Mouse (Mus musculus) hindbrain, embryonic 11.5 days (tissue): ENCODE measurements around the gene Mecom. TPM values are rescaled to one million over a fixed set of nuclear protein-coding genes. Genes with fewer than 3 reads are reported as not detected.

Source experiments
- ATAC-seq: fragments of 200-750 bp; cut with Nextera tagmentation; 2 replicates; pipeline ENCODE4 v1.8.0; 2017; ENCODE audit warnings: mild to moderate bottlenecking, moderate TSS enrichment, moderate library complexity; ENCODE audit not compliant: low FRiP score
- DNase-seq: peaks from one replicate; pipeline ENCODE4 v3.0.0-alpha.2; 2015; ENCODE audit warnings: low spot score
- H3K27ac ChIP-seq: fragments of 300-500 bp; sonication (generic); 2 replicates; pipeline ENCODE4 v1.5.1; 2014; ENCODE audit warnings: mild to moderate bottlenecking, low read depth, low read length
- H3K27me3 ChIP-seq: fragments of 300-500 bp; sonication (generic); 2 replicates; pipeline ENCODE4 v1.6.1; 2014; ENCODE audit warnings: mild to moderate bottlenecking, low read length, moderate library complexity, mixed read lengths; ENCODE audit not compliant: control insufficient read depth, insufficient read depth
- H3K36me3 ChIP-seq: fragments of 300-500 bp; sonication (generic); 2 replicates; pipeline ENCODE4 v1.6.1; 2014; ENCODE audit warnings: mild to moderate bottlenecking, low read length, moderate library complexity, mixed read lengths; ENCODE audit not compliant: control insufficient read depth, insufficient read depth
- H3K4me1 ChIP-seq: fragments of 300-500 bp; sonication (generic); replicated peaks from 2 replicates; pipeline ENCODE4 v1.6.1; 2014; ENCODE audit warnings: low read length, mixed read lengths; ENCODE audit not compliant: control insufficient read depth, insufficient read depth
- H3K4me2 ChIP-seq: fragments of 300-500 bp; sonication (generic); replicated peaks from 2 replicates; pipeline ENCODE4 v1.6.1; 2014; ENCODE audit warnings: mild to moderate bottlenecking, low read depth, low read length
- H3K4me3 ChIP-seq: fragments of 300-500 bp; sonication (generic); 2 replicates; pipeline ENCODE4 v1.5.1; 2014; ENCODE audit warnings: low read depth, low read length
- H3K9ac ChIP-seq: fragments of 300-500 bp; sonication (generic); 2 replicates; pipeline ENCODE4 v1.6.1; 2014; ENCODE audit warnings: low read depth, low read length
- H3K9me3 ChIP-seq: fragments of 300-500 bp; sonication (generic); 2 replicates; pipeline ENCODE4 v1.6.1; 2016; ENCODE audit warnings: low read length; ENCODE audit not compliant: control insufficient read depth
- WGBS: fragments of 180-500 bp; shearing (Covaris S2); extraction: QIAGEN DNeasy Blood & Tissue Kit; methylation state at CpG from one replicate; pipeline ENCODE4 v1.1.7; 2014; 5-methylcytosine and 5-hydroxymethylcytosine counted together
- polyA plus RNA-seq: library from polyadenylated mRNA; unstranded; fragments of >200 nt; fragmentation: Nextera tagmentation; extraction: Ambion mirVana; gene quantifications from 2 replicates; pipeline ENCODE4 v1.2.1, GENCODE M21; 2014

Mecom gene
- polyA plus RNA-seq, 1 experiment from 2014 or later = 44.3 TPM

- Histone ChIP-seq H3K36me3 (no peaks in the 10 kb centered on the region), H3K27me3 (no peaks in the 10 kb centered on the region), H3K4me1 (no peaks in the 10 kb centered on the region), H3K9ac (0 out of 2 replicates have a peak overlapping the region, but pooled peaks have one; percentile 17), H3K4me2 (0 out of 2 replicates have a peak overlapping the region, but pooled peaks have one; percentile 11), H3K27ac (no peak overlapping the region), H3K4me3 (peak overlapping the region; percentile 45), H3K9me3 (no peaks in the 10 kb centered on the region)
- 26% methylated on average over 6 of the region's 6 CpGs for WGBS
- DNase-seq (no peak), ATAC-seq (no peak)
Observed at GRCm38 (mm10) chr3:30010889-30011288, 536.9 kb downstream of the Mecom start.

DNA sequence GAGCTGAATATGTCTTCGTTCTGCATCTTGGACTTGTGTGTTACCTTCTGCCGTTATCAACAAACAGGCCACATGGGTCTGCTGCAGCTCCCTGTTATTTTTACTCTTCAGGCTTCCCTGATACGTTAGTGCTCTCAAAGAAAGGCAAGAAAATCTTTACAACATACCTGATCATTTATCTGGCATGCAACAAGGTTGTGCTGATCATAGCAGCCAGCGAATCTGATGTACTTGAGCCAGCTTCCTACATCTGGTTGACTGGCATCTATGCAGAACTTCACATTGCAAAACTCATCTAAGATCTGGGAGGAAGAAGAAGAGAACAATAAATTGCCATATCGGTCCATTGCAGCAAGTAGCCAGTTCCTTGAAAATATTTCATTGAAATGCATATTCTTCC lies 538.2 kb downstream of the Mecom start:
- H3K9me3 ChIP-seq = no peaks in the 10 kb centered on the region
- WGBS = 73% methylated on average over 5 of the region's 5 CpGs
- no peak overlapping the region for H3K27ac ChIP-seq
- no peaks in the 10 kb centered on the region for H3K36me3 ChIP-seq
- H3K9ac ChIP-seq = no peak overlapping the region
- no peaks in the 10 kb centered on the region for H3K27me3 ChIP-seq
- H3K4me1 ChIP-seq = no peaks in the 10 kb centered on the region
- H3K4me3 ChIP-seq = no peak overlapping the region
- DNase-seq (no peak), ATAC-seq (no peak)
- H3K4me2 ChIP-seq = no peak overlapping the region

DNA sequence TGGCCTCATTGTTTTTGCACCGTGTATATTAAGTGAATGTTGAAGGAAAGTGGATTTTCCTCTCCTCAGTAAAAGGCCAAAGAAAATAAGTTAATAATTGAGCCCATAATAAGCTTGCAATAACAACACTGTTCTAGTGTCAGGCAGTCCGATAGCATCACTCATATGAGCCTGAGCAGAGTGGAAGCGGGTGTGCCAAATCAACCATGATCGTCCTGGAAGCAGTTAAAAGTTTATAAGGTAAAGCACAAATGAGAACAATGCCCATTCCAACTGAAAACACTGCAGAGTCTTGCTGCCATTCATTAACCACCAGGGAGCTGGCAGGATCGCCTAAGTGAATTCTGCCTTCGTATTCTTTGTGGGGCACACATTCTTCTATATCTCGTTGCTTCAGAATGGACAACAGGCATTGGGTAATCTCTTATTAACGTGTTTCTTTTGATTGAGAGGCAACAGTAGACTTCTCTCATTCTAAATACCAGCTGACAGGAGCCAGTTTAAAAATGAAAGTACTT lies 542.9 kb downstream of the Mecom start:
- 38% methylated on average over 8 of the region's 8 CpGs for WGBS
- DNase-seq = no peak
- Histone ChIP-seq H3K27me3 (no peaks in the 10 kb centered on the region), H3K4me2 (no peak overlapping the region), H3K9ac (no peak overlapping the region), H3K27ac (no peak overlapping the region), H3K4me1 (no peaks in the 10 kb centered on the region), H3K4me3 (no peak overlapping the region), H3K9me3 (no peaks in the 10 kb centered on the region), H3K36me3 (no peaks in the 10 kb centered on the region)
- ATAC-seq = no peak

DNA sequence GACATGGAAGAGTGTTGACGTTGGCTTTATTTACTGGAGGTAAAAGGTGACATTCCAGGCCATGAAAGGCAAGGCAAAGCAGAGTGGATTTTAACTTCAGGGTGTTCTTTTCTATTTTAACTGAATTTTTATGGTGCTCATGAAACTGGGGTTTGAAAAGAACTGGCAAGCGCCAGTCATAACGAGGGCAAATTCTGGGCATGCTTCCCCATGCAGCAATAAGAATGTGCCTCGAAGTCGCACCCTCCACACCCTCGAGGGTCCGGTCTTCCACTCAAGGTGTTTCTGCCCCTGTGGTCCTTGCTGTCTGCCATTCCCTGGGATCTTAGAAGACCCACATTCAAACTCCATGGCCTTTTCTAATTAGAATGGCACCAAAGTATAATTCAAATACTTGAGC lies 547.5 kb downstream of the Mecom start:
- 87% methylated on average over 7 of the region's 7 CpGs for WGBS
- ATAC-seq = no peak
- H3K4me3 ChIP-seq = no peak overlapping the region

GRCm38 (mm10) chr3:29999035-29999434 lies 548.8 kb downstream of the Mecom start:
- Histone ChIP-seq H3K4me1 (no peaks in the 10 kb centered on the region), H3K27ac (no peak overlapping the region), H3K4me2 (no peak overlapping the region), H3K9me3 (no peaks in the 10 kb centered on the region), H3K36me3 (no peaks in the 10 kb centered on the region), H3K27me3 (no peaks in the 10 kb centered on the region), H3K9ac (no peak overlapping the region), H3K4me3 (no peak overlapping the region)
- WGBS = 79% methylated on average over 1 of the region's 1 CpGs
- ATAC-seq (no peak), DNase-seq (no peak)

More for the DNA sequence above, 547.5 kb downstream of the Mecom start:
- no peak overlapping the region for H3K4me2 ChIP-seq
- no peaks in the 10 kb centered on the region for H3K27me3 ChIP-seq
- no peak overlapping the region for H3K27ac ChIP-seq
- H3K9ac ChIP-seq = no peak overlapping the region
- no peak for DNase-seq
- no peaks in the 10 kb centered on the region for H3K9me3 ChIP-seq
- H3K36me3 ChIP-seq = no peaks in the 10 kb centered on the region
- no peaks in the 10 kb centered on the region for H3K4me1 ChIP-seq

- ATAC-seq = no peak
- no peaks in the 10 kb centered on the region for H3K9me3 ChIP-seq
- DNase-seq = no peak
- no peaks in the 10 kb centered on the region for H3K4me1 ChIP-seq
- no peak overlapping the region for H3K4me3 ChIP-seq
- H3K27me3 ChIP-seq = no peaks in the 10 kb centered on the region
- H3K4me2 ChIP-seq = no peak overlapping the region
- H3K9ac ChIP-seq = no peak overlapping the region
- no peaks in the 10 kb centered on the region for H3K36me3 ChIP-seq
- 89% methylated on average over 7 of the region's 7 CpGs for WGBS
- H3K27ac ChIP-seq = no peak overlapping the region
Observed at GRCm38 (mm10) chr3:29997068-29997467, 550.7 kb downstream of the Mecom start.

GRCm38 (mm10) chr3:29993346-29993745 lies 554.5 kb downstream of the Mecom start:
- Histone ChIP-seq H3K4me2 (no peak overlapping the region), H3K27ac (no peak overlapping the region), H3K27me3 (no peaks in the 10 kb centered on the region), H3K9ac (no peak overlapping the region), H3K4me1 (no peaks in the 10 kb centered on the region), H3K36me3 (no peaks in the 10 kb centered on the region), H3K9me3 (no peaks in the 10 kb centered on the region), H3K4me3 (no peak overlapping the region)
- DNase-seq (no peak), ATAC-seq (no peak)
- 68% methylated on average over 10 of the region's 10 CpGs for WGBS

GRCm38 (mm10) chr3:29991523-29991922 lies 556.3 kb downstream of the Mecom start:
- no peaks in the 10 kb centered on the region for H3K27me3 ChIP-seq
- no peak overlapping the region for H3K9ac ChIP-seq
- H3K4me3 ChIP-seq = no peak overlapping the region
- ATAC-seq (no peak), DNase-seq (no peak)
- WGBS = 96% methylated on average over 1 of the region's 1 CpGs
- no peak overlapping the region for H3K27ac ChIP-seq
- no peak overlapping the region for H3K4me2 ChIP-seq
- no peaks in the 10 kb centered on the region for H3K4me1 ChIP-seq
- H3K36me3 ChIP-seq = no peaks in the 10 kb centered on the region
- no peaks in the 10 kb centered on the region for H3K9me3 ChIP-seq

DNA sequence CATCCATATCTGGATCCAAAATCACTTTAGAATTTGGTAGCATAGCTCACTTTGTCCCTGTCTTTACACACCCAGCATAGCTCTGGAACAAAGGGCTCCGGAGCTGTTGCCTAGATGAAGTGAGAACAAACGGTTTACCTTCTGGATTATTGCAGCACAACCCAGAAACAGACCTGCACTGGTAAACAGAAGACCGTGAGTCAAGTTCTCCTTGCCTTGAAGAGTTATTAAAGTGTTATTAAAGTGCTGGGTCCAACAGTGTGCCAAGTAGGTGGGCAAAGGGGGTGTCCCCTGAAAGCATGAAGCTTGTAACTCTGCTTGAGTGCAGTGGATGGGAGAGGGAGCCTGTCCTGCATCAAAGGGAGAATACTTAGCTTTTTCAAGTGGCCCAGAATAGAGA lies 563.4 kb downstream of the Mecom start:
- no peak overlapping the region for H3K9ac ChIP-seq
- H3K4me2 ChIP-seq = no peak overlapping the region
- no peaks in the 10 kb centered on the region for H3K4me1 ChIP-seq
- no peaks in the 10 kb centered on the region for H3K9me3 ChIP-seq
- no peaks in the 10 kb centered on the region for H3K36me3 ChIP-seq
- no peak for ATAC-seq
- DNase-seq = no peak
- no peak overlapping the region for H3K27ac ChIP-seq
- WGBS = 96% methylated on average over 3 of the region's 3 CpGs
- H3K27me3 ChIP-seq = no peaks in the 10 kb centered on the region
- no peak overlapping the region for H3K4me3 ChIP-seq
